Mouse (Mus musculus): ENCODE measurements around the gene Cfap97d1. TPM values are rescaled to one million over a fixed set of nuclear protein-coding genes. Genes with fewer than 3 reads are reported as not detected.

Gene Cfap97d1
- polyA plus RNA-seq (2012; rRNA removed): not detected in 2 replicates

DNA sequence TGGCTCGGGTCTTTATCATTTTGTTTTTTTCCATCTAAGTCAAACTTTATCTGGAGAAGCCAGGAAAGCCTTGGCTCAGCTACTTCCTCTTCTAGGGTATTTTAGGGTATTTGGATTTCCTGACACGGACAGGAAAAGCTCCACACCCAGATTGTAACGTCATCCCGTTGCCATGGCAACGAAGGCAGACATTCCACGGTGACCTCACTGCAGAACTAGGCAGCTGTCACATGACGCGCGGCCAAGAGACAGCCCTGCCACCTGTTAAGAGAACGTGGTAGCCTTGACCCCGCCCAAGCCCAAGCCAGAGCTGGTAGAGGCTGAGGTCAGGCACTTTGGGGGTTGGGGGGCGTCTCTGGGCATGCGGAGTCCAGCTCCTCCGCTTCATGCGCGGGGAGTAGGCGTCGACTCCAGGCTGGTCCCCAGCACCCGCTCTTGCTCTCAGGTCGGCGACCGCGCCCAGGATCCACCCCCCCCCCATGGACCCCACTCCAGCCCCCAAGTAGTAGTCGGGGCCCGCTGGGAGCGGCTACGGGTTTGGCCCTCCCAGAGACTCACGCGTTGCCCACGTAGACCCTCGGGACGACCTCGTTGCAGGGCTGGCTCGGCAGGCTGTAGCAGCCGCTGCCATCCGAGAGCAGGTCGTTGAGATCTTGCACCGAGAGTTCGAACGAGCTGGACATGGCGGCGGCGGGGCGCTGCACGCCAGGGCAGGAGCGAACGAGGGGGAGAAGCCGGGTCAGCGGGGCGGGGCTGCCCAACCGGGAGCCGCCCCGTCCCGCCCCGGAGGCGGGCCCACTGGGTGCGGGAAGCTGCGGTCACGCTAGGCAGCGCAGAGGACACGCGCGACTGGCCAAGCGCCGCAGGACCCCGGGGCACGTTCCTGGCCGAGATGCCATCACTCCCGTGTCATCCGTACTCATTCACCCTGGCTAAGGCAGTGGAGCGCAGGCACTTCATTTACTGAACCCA, at the start of gene Cfap97d1:
Gene Cfap97d1 (plus strand): TSS at position 226 of the 972 bp plus-strand sequence.

DNA sequence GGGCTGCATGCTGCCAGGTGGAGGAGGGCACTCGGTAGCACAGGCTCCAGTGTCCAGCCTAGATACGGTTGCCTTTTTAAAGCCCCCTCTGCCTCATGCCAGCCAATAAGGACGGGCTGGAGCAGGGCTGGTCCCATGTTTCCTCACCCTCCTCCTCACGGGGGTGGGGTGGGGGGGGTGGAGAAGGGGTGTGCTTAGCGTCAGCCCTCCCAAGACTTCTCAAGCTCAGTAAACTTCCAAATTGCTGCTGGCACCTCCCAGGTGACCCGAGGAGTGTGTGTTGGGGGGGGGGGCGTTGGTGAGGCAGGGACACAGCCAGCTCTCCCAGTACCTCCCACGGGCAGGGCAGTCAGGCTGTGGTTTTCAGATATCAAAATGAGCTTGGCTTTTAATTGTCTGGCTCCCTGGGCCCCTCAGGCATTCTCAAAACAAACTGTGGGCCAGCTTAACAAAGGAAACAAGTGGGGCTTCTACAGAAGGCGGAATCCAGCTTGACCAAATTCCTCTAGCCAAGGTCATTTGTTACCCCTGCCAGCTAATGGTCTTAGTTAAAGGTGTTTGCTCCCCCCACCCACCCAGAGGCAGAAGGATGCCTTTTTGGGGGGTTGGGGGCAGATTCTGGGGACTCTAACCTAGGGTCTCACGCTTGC, 17.0 kb upstream of the Cfap97d1 start, which contains the start of gene Sost:
Gene Sost (minus strand): TSS at position 51 of the 650 bp plus-strand sequence.

GRCm38 (mm10) chr11:101986913-101987312, 2.8 kb downstream of the Cfap97d1 start, which contains the start of gene Dusp3:
Gene Dusp3 (minus strand): TSS chr11:101987013.

GRCm38 (mm10) chr11:102028087-102028816, 44.2 kb downstream of the Cfap97d1 start, which contains the start of gene Mpp3:
Gene Mpp3 (minus strand): TSS chr11:102028461.

GRCm38 (mm10) chr11:102041350-102041949, 57.4 kb downstream of the Cfap97d1 start, which contains the start of gene Cd300lg:
Gene Cd300lg (plus strand): TSS chr11:102041509.

Other genes starting within 250 kb of the Cfap97d1 start
- 2.4 and 2.6 TPM in 2 replicates for gene Etv4, start 198.9 kb upstream of the Cfap97d1 start, polyA plus RNA-seq (2012; rRNA removed)
- gene Meox1, start 89.9 kb upstream of the Cfap97d1 start, polyA plus RNA-seq (2012; rRNA removed): 1.2 and 1.7 TPM in 2 replicates
- 0.20 and 0.30 TPM in 2 replicates for gene Sost, start 17.3 kb upstream of the Cfap97d1 start, polyA plus RNA-seq (2012; rRNA removed)
- gene Dusp3, start 2.7 kb downstream of the Cfap97d1 start, polyA plus RNA-seq (2012; rRNA removed): 117 and 138 TPM in 2 replicates
- gene Mpp3, start 44.2 kb downstream of the Cfap97d1 start, polyA plus RNA-seq (2012; rRNA removed): 19.1 and 19.2 TPM in 2 replicates
- 13.3 and 16.6 TPM in 2 replicates for gene Cd300lg, start 57.2 kb downstream of the Cfap97d1 start, polyA plus RNA-seq (2012; rRNA removed)
- 10.5 and 10.9 TPM in 2 replicates for gene Mpp2, start 104.2 kb downstream of the Cfap97d1 start, polyA plus RNA-seq (2012; rRNA removed)
- gene Ppy, start 117.0 kb downstream of the Cfap97d1 start, polyA plus RNA-seq (2012; rRNA removed): not detected in 2 replicates
- gene Pyy, start 123.6 kb downstream of the Cfap97d1 start, polyA plus RNA-seq (2012; rRNA removed): not detected in 2 replicates
- gene Nags, start 161.2 kb downstream of the Cfap97d1 start, polyA plus RNA-seq (2012; rRNA removed): 3.6 and 3.7 TPM in 2 replicates
- 37.3 and 46.7 TPM in 2 replicates for gene Tmem101, start 172.1 kb downstream of the Cfap97d1 start, polyA plus RNA-seq (2012; rRNA removed)
- gene Lsm12, start 201.0 kb downstream of the Cfap97d1 start, polyA plus RNA-seq (2012; rRNA removed): 25.7 and 33.2 TPM in 2 replicates
- gene G6pc3, start 205.3 kb downstream of the Cfap97d1 start, polyA plus RNA-seq (2012; rRNA removed): 169 and 171 TPM in 2 replicates
- gene Hdac5, start 245.9 kb downstream of the Cfap97d1 start, polyA plus RNA-seq (2012; rRNA removed): 117 and 151 TPM in 2 replicates